Mouse (Mus musculus): ENCODE measurements at regions not wholly inside any gene's neighbourhood (a gene's known extent, or its start where the extent isn't known, plus 50 kb on each side); places are given as distances from the start of the nearest gene placed in this dataset.
"Not testable (repeated sequence)": the region's sequence is repeated elsewhere in the genome, so short reads cannot be mapped to it uniquely, and the experiment has no call there.

DNA sequence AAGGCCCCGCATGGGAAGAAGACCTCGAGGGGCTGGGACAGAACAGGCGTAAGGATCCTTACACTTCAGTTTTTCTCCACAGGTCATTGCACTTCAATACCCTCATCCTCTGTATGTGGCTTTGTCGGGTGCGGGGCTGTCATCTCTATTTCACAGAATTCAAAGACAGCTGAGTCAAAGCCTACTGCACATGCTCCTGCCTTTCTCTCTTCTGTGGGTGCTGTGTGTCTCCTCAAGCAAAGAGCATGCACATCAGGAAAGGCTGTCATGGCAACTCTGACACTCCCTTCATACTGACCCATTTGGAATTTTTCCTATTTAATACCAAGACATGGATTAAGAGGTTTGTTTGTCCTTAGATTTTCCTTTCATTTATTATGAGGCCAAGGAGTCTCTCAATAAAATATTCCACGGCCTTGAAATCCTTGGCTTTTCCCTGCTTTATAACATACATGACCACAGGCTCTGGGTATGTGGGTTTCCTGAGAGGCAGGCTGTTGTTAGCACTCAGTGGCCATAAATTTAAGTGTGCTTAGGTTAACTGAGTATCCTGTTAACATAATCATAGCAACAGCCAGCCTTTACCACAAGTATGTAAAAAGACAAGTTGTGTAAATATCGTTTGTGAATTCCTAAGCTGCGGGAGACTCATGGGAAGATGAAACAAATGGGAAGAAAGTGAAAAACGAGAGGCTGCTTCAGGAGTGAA is 574.5 kb downstream of the Dcdc2c start:
- DNase-seq (ENCODE audit: low spot score), result no peak

DNA sequence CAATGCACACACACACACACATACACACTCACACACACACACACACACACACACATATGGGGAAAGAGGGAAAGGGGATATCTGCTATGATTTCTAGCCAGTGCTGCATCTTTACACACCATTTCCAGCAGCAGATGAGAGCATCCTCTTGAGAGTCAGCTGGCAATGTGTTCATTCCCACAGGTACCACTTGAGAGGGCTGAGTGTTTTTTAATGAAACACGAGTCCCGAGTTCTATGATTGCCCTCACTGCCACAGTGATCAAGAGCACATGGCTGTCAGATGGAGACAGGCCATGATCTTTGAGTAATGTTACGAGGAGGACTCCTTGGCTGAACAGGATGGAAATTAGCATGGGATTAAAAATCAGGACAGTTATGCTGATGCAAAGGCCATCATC is 589.3 kb downstream of the Dcdc2c start:
- no peak for DNase-seq (ENCODE audit: low spot score)

DNA sequence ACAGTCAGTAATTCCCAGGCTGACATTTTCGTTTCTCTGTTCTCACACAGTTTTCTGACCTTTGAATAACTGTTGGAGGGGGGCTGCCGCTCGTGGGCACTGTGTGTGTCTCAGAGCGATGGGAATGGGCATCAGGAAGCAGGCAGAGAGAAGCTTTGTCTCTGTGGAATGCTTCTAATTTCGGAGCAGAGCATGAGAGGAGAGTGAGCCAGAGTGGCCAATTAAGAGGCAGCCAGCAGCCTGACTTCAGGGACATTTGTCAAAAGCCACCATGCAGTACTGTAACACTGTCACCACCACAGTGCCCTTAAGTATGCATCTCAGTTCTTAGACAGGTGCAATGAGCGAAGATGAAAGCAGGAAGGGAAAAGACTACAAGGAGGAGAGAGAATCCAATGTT is 592.1 kb downstream of the Dcdc2c start:
- DNase-seq (ENCODE audit: low spot score), result no peak

DNA sequence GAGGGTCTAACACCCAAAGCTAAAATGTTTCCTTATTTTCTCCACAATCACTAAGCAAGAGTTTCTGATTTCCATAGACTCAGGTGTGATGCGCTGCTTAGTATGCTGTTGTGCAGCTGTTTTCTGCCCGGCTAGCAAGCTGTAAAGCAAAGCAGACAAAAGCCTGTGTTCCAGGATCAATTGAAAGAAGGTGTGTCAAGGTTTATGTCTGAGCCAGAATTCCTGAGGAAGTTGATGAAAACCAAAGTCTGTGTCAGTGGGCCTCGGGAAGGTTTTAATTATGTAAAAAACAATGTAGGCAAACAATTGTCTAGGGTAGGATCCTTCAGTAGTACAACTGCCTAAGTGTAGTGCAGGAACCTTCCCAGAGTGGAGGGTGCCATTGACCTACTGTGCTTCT is 604.6 kb downstream of the Dcdc2c start:
- no peak for DNase-seq (ENCODE audit: low spot score)

DNA sequence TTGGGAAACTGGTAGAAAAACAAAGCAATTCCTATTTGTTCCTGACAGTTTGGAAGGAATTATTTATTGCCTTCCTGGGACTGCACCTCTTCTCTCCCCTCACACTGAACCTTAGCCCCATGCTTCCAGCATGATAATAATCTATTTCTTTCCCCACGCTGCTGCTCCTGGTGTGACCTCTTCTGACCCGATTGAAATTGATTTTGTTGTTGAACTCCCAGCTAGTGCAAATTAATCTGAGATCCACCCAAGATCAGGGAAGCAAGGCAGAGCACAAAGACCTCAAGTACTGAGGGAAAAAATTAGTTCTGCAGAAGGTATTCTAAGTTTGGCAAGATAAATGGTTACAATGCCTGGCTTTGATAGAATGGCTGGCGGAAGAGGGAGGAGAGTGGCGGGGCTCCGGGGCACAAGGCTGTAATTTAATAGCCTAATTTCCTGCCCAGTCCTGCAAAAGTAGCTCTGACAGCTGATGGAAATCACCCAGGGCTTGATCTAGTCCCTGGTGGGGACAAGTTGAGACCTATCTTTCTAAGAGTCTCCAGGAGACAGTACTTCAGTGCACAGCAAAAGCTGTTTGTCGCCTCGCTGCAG is 604.6 kb upstream of the Sox11 start:
- no peak for DNase-seq (ENCODE audit: low spot score)

DNA sequence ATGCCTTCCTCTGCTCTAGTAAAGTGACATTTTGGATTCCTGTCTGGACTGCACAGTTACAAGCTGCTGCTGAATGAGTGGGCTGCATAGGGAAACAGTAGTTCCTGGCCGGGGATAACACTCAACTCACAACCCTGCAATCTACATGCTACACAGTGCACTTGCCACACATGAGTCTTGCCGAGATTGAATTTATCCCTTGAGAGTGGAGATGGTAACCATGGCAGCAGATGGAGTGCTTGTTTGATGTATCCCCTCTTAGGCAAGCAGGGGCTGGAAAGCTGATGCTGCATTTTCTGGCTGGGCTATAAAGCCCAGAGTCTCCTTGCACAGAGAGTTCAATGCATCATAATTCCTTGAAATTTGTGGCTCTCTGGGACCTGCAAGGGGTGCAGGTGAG is 603.0 kb upstream of the Sox11 start:
- no peak for DNase-seq (ENCODE audit: low spot score)

DNA sequence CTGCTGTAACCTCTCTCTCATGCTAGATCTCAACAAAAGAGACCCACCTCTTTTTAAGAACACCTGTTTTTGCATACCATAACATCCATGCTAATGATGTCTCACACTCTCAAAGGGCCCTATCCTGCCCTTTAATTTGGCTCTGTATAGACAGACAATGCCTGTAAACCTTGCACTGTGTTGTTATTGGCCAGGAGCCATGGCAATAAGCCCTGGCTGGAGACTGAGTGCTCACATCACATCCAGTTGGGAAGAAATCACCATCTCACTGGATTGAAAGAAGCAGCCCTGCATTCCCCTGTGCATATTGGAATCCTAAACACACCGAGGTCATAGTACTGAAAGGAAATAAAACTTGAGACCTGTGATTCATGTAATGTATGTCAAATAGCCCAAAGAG is 598.7 kb upstream of the Sox11 start:
- DNase-seq (ENCODE audit: low spot score), result no peak

DNA sequence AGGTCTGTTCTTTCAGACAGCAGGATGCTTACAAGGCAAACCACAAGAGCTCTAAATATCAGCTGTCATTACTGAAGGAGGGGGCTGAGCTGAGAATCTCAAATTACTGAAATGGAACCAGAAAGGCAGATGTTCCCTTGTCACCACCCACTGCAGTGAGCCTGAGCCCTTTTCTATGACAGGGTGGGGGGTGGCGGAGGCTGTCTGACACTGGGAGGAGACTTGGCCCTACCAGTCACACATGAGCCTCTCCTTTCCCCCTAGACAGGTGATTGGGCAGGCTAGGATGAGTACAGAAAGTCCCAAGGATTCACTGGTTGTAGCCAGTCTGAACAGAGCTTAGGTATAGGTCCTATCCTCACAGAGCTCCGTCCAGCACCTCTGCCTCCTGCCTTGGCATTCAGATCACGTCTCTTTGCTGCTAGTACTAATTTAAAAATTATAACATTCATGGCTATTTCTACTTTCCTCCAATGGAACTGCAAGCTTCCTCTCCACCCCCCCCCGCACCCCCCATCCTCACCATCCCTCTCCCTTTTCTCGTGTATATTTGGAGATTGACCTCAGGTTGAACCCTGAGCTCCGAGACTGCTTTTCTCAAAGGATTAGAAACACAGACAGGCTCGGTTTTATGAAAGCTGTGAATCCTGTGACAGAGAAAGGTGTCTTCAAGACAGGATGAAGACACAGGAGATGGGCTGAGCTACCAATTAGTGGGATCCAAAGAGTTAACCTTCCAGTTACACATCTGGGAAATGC is 590.2 kb upstream of the Sox11 start:
- DNase-seq (ENCODE audit: low spot score), result no peak

DNA sequence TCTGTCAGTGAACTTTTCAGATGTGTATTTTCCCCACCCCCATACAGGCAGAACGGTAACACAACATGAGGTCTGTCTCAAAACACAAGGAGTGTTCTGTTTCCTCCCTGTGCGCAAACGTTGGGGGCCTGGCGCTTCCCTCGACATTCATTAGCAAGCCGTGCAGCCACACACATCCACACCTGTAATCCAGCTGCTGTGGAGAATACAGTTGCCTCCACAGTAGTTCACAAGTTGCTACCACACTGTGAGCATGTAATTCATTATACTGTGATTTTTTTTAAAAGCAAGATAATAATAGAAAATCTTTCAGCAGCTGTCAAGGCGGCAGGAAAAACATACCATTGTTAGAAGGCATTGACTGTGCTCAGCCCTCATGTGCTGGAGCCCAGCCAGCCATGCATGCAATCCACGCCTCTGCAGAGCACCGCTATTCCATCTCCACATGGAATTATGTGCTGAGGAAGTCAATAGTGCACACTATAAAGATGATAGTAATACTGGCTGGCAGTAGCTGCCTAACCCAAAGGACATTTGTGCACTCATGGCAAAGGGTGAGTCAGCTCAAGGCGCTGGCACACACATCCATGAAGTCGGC is 586.1 kb upstream of the Sox11 start:
- DNase-seq (ENCODE audit: low spot score), result no peak

DNA sequence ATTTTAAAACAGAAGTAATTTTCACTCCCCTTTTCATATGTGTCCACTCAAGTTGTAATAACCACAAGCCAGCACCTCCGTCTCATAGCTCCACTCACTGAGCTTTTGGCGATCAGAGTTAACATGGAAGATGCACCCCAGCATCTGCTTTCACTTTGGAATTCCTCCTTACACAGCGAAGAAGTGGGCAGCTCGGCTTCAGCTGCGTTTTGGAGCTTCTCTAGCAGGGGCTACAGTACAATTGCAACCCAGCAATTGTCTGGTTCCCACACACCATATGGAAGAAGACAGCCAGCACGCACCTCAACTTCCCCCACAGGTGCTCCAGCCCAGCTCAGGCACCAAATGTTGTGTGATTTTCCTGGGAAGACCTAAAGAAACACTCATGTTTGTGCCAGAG is 584.4 kb upstream of the Sox11 start:
- no peak for DNase-seq (ENCODE audit: low spot score)

DNA sequence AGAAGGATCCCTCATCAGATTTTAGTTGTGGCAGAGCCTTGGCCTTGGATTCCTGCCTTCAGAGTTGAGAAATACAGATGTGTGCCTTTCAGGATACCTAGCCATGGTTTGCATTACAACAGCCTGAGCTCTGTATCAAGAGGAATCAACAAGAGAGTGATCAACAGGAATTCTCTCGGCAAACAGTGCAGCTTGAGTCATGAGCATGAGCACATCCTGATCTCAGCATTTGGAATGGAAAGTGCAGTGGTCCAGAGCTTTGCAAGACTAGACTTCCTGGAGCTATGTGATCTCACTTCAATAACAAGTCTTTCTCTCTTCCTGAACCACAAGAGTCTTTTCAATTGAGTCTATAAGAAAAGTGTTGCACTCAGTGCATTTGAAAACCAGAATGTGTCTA is 578.2 kb upstream of the Sox11 start:
- DNase-seq (ENCODE audit: low spot score), result no peak

DNA sequence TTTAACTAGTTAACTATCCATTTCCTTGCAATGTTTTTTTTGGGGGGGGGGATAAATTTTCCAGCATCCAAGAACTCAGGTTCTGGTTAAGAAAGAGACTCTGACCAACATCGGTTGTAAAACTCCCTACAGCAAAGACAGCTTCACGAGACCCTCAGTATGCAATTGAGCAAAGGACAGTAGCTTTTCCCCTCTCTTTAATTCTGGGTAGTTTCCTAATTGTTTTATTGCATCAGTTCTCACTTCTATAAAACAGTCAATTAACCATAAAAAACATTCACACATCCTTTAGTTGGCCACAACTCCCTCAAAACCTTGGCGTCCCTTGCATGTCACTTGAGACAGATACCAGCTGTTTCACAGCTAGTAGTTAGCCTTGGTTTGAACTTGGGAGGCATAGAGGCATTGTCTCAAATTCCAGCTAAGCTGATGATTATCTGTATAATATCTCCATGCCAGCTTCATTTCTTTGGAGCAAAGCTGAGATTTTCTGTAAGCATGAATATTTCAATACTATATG is 574.1 kb upstream of the Sox11 start:
- no peak for DNase-seq (ENCODE audit: low spot score)

DNA sequence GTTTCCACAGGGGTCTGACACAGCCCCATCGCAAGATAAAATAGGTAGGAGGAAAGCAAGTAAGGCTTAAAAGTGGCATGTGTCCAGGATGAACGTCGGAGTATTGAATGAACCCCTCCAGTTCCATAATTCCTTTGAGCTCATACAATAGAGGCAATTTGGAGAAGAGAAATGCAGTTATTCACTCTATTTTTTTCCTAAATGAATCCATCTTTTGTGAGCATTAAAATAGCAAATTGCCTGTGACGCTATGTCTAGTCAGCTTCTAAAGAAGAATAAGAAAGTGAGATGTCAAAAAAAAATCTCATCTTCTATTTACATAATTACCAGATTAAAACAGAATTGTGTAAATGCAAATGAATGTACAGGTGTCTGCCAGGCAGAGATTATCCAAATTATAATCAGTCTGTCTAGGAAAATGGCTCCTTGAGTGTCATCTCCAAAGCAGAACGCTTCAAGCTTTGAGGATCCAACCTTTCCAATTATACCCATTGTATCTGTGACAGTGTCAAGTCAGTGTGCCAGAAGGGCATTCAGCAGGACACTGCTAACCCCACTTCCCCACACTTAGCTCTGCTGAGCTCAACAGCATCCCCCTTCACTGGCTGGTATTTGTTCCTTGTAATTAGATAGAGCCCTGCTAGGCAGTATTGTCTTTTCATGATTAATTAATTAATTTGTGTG is 567.2 kb upstream of the Sox11 start:
- no peak for DNase-seq (ENCODE audit: low spot score)

DNA sequence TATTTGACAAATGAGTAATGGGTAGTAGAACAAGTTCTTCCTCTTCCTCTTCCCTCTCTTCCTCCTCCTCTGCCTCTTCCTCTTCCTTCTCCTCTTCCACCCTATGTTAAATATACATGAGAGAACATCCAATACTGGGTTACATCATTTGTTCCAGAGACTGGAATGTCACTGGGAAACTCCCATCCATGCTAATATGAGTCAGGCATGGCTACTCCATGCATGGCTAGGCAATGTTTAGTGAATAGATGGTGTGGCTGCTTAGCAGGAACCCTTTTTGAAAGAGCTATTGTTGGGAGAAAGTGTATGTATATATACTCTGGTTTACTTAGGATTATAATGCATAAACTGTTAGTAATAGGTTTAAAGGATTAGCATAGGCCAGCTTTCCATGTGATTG is 554.3 kb upstream of the Sox11 start:
- not testable (repeated sequence) for DNase-seq (ENCODE audit: low spot score)

DNA sequence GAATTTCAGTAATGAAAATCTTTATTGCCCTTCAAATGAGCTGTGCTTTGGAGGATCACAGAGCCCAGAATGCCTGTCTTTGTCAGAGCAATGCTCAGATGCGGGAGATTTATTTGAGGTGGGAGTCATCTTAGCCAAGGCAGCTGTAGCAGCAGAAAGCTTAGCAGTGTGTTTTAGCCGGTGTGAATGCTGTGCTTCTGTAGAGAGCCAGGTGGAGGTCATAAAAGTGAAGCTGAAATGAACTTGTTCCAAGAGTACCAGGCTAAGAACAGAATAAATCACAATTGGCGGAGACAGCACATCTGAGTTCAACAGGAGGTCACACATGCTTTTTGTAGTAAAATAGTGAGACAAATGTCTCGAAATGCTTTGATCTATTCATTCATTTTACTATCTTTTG is 539.3 kb upstream of the Sox11 start:
- no peak for DNase-seq (ENCODE audit: low spot score)

DNA sequence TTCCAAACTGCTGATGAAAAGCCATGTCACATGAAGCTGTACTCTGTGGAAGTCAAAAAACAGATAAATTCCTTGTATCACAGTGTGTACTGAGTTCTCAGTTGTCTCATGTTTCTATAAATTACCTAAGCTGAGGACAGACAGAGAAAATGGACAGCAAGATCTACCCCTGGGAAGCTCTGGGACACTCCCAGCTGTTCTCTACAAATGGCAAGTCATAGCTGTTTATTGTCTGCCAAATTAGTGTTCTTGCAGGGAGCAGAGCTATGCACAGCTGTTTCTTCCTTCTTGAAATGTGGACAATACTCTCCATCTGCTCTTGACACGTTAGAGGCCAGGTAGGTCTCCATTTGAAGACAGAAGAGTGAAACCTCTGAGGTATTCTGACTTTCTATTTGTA is 524.0 kb upstream of the Sox11 start:
- no peak for DNase-seq (ENCODE audit: low spot score)

DNA sequence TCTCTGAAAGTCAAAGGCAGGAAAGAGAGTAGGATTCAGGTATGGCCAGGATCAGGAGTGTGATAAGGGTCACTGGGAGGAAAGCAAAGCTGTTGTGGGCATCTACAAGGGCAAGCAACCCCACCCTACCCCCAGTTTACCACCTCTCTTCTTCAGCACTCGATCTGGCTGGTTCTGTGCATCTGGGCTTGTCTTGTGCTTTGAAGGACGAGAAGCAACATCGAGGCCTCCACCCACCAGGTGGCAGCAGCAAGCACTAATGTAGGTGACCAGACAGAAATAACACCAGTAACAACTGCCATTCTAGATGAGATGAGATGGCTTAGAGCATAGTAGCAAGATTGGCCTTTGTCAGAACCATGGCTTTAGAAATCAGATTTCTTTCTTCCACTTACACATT is 507.2 kb upstream of the Sox11 start:
- no peak for DNase-seq (ENCODE audit: low spot score)

DNA sequence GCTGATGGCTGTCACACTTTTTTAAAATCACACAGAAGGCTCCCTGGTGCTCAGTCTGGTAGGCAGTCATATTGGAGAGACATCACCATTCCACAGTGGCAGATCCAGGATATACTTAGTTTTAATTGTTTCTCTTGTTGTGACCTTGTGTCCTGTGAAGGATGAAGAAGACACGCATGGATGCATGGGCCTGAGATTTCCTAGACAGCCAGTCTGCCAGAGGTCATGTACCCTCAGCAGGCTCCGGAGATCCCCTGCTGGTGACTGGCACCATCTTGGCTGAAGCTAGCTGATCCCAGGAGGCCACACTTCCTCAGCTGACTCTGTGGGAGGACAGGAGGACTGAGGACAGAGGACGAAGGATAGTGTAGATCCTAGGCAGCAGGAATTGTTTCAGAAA is 506.7 kb upstream of the Sox11 start:
- DNase-seq (ENCODE audit: low spot score), result no peak

DNA sequence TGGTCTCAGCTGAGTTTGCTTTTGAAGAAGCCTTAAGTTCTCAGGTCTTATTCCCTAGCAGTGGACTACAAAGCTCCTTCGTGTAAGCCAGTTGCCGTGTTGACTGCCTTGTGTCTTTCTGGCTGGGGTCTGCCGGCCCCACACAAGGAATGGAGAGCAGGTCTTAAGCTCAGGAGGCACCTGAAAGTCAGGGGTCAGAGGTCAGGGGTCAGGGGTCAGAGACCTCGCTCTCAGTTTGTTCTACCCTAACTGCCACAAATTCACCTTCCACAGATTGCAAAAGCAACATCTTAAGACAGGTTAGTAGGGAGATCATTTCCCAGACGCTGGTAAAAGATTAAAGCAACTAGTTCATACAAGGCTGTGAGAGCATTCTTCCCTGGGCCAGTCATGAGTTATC is 505.8 kb upstream of the Sox11 start:
- no peak for DNase-seq (ENCODE audit: low spot score)

DNA sequence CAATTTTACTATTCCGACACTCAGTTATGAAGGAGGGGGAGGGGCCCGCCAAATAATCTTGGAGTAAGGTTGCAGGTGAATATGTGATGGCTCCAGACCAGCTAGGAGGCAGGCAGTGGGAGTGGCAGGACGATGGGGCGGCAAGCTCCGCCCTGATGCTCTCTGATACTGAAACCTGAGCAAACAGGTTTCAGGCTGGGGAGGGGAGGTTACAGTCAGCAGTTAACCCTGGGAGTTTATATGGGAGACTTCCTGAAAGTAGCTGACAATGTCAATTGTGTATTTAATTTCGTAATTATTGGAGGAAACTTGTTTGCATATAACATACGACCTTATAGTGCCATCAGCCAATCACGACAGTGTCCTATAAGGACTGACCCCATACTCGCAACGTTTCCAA is 505.0 kb upstream of the Sox11 start:
- DNase-seq (ENCODE audit: low spot score), result no peak

DNA sequence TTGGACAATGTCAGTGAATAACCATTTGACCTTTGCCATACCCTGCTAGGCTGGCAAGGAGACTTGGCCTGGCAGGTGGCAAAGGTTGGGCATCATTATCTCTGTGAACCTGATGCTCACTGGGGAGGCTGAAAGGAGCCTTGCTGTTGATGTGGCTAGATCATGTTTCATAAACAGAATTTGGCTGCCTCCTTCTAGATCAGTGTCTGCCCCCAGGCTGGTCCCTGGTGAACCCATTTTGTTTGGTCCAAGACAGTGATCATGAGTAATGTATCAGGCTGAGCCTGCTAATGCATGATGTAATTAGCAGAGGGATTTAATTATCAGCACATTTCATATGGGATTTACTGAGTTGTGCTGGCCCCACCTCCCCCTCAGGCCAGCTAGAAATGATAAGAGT is 502.6 kb upstream of the Sox11 start:
- no peak for DNase-seq (ENCODE audit: low spot score)

DNA sequence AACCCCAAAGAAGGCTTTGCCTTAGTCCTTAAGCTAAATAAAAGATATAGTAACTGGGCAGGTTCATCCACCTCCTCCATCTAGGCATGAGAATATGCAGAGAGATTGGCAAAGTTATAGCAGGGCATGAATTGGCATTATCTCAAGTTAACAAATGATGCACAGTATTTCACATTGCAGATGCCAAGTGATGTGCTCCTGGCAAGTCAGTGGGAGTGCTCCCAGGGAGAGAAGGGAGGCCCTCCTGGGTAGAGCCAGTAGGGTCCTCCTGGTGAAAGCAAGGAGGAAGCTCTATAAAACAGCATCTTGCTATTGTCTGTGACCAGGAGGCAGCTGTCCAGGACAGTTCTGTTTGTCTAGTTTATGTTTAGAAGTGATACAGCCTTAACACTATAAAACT is 496.6 kb upstream of the Sox11 start:
- DNase-seq (ENCODE audit: low spot score), result no peak
